Mouse (Mus musculus) T-cell, adult 66 days (primary cell): ENCODE measurements around the gene Olfr645. TPM values are rescaled to one million over a fixed set of nuclear protein-coding genes. Genes with fewer than 3 reads are reported as not detected.

Experiments
- total RNA-seq, 2 experiments: library from RNA; stranded (reverse); gene quantifications; 3 replicates in 1 of 2; 4 replicates in 1 of 2; pipeline ENCODE4 v1.2.4; 2023

The Olfr645 gene
- not detected for total RNA-seq

DNA sequence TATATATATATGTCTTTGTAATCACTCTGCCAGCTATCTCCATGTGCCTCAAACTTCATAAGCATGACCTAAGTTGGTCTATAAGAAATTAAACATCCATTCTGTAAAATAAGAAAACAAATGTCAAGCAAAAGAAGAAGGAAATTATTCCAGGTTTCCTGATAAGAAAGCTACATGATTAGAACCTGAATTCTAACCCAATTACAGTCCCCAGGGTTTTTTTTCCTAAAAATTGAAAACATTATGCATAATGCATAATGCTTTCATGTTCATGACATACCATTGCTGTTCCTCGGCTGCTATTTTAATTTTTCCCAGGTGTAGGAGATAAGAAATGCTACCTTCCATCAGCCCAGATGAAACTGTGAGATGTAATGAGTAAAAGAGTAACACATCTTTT lies at the start of gene Olfr645:
Gene Olfr645, minus strand, starts transcription at position 101 of the 400 bp plus-strand sequence.

DNA sequence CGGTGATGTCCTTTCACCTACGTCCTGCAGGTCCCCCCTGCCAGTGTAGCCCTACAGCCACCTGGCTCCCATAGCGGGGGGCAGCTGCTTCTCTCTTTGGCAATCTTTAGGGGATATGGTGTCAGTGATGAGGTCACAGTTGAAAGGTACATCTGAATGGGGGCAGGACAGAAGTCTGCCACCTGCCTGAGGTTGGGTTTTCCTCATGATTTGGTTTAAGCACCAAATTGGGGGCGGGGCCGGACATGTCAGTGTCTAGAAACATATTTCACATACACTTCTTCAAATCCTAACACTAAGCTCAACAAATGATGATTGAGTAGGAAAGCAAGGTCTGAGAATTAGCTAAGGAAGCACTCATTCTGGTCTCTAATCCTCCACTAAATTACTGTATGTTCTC lies 44.5 kb upstream of the Olfr645 start, which contains the start of gene Ubqln5:
Gene Ubqln5, minus strand, starts transcription at position 101 of the 400 bp plus-strand sequence.

DNA sequence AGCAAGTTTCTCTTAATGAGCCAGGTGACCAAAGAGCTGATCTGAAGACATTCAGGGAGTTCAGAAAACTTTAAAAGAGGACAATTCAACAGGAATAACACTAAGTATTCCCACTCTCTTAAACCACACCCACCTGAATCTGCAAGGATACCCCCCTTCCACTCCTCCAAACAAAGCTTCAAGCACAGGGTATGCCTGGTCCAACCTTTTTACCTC lies 19.4 kb upstream of the Olfr645 start, which contains the start of gene Olfr646:
Gene Olfr646, plus strand, starts transcription at position 117 of the 216 bp plus-strand sequence.

DNA sequence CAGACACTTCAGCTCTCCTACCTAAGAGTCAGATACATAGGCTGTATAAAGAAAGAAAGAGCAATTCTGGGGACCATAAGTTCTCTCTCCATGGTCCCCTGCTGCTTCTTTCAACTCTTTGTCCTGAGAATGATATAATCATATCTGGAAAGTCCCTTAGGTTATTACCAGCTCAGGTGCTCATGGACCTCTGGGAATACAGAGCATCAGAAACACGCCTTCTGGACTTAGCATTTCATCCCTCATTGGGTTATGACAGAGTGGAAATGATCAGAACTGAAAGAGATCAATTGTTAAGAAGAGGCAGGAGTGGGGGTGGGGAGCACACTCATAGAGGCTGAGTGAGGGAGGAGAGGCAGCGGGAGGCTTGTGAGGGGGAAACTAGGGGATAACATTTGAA lies 13.5 kb downstream of the Olfr645 start, which contains the start of gene Olfr644:
Gene Olfr644, minus strand, starts transcription at position 101 of the 400 bp plus-strand sequence.

DNA sequence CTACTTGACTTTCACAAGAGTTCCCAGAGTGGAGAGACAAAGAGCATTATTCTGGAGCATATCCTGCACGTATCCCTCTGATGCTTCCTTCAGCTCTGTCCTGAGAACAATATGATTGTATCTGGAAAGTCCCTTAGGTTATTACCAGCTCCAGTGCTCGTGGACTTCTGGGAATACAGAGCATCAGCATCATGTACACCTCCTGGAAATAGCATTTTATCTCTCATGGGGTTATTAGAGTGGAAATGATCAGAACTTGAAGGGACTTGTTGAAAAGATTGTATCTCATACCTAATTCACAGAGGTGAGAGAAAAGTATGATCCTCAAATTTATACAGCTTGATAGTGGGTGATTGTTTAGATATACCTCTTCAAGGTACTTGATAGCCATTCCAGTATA lies 23.9 kb downstream of the Olfr645 start, which contains the start of gene 4930516K23Rik:
Gene 4930516K23Rik, minus strand, starts transcription at position 101 of the 400 bp plus-strand sequence.

DNA sequence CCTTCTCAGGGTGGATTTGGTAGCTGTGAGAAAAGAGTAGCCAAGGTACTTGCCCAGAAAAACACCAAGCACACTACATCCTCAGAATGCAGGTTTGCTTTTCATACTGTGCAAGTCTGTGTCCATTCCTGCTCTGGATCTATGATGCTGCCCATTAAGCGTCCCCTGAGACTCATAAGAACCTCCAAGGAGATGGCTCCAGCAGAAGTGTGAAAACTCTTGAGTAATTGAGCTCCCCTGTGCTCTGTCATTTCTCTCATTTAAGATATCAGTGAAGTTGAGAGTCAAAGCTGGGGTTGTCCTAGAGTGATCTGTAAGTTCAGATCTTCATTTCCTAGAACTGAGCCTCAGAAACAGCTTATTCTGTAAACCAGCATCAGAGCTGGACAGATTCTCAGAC lies 32.7 kb downstream of the Olfr645 start, which contains the start of gene Olfr642:
Gene Olfr642, minus strand, starts transcription at position 101 of the 400 bp plus-strand sequence.

DNA sequence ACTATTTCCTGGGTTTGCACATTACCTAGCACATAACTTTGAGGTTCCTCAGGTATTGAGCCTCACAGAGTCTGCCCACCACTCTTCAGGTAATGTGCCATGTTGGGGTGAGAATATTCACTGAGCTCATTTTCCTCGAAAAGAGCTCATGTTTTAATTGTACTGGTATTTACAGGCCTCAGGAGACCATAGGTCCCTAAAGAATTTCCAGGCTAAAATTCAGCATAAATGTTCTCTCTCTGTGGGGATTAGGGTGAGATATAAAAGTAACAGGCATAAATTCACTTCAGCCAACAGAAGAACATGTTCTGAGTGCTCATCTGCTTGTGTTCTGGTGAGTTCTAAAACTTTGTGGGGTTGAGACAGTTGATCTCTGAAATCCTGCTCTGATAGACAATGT lies 50.1 kb downstream of the Olfr645 start, which contains the start of gene Olfr641:
Gene Olfr641, plus strand, starts transcription at position 301 of the 400 bp plus-strand sequence.

Other genes starting within 250 kb of the Olfr645 start
- not detected for gene Hbb-bh2, start 244.9 kb downstream of the Olfr645 start, total RNA-seq
- not detected for gene Hbb-bh1, start 242.3 kb downstream of the Olfr645 start, total RNA-seq
- not detected for gene Hbb-y, start 232.2 kb downstream of the Olfr645 start, total RNA-seq
- gene Olfr66, start 199.2 kb downstream of the Olfr645 start, total RNA-seq, result not detected
- gene Olfr64, start 191.0 kb downstream of the Olfr645 start, total RNA-seq, result not detected
- gene Olfr65, start 182.0 kb downstream of the Olfr645 start, total RNA-seq, result not detected
- not detected for gene Olfr631, start 156.6 kb downstream of the Olfr645 start, total RNA-seq
- gene Olfr632, start 151.1 kb downstream of the Olfr645 start, total RNA-seq, result not detected
- gene Olfr633, start 141.0 kb downstream of the Olfr645 start, total RNA-seq, result not detected
- gene Olfr635, start 114.3 kb downstream of the Olfr645 start, total RNA-seq, result not detected
- gene Olfr638, start 86.7 kb downstream of the Olfr645 start, total RNA-seq, result not detected
- gene Olfr639, start 68.2 kb downstream of the Olfr645 start, total RNA-seq, result under 1 TPM; 0.09 to 0.12 TPM
- gene Olfr640, start 59.9 kb downstream of the Olfr645 start, total RNA-seq, result not detected
- not detected for gene Olfr641, start 50.0 kb downstream of the Olfr645 start, total RNA-seq
- not detected for gene Olfr642, start 32.8 kb downstream of the Olfr645 start, total RNA-seq
- gene 4930516K23Rik, start 24.0 kb downstream of the Olfr645 start, total RNA-seq, result not detected
- gene Olfr644, start 13.6 kb downstream of the Olfr645 start, total RNA-seq, result not detected
- gene Olfr646, start 19.4 kb upstream of the Olfr645 start, total RNA-seq, result not detected
- gene Ubqln5, start 44.4 kb upstream of the Olfr645 start, total RNA-seq, result not detected
- not detected for gene Olfr643, start 51.9 kb upstream of the Olfr645 start, total RNA-seq
- gene Ubqln3, start 57.8 kb upstream of the Olfr645 start, total RNA-seq, result not detected
- gene Ubqlnl, start 65.1 kb upstream of the Olfr645 start, total RNA-seq, result not detected
- gene Olfm5, start 79.4 kb upstream of the Olfr645 start, total RNA-seq, result not detected
- not detected for gene Olfr648, start 97.9 kb upstream of the Olfr645 start, total RNA-seq
- not detected for gene Olfr649, start 110.5 kb upstream of the Olfr645 start, total RNA-seq
- not detected for gene Trim6, start 133.3 kb upstream of the Olfr645 start, total RNA-seq
- gene Trim34a, start 159.0 kb upstream of the Olfr645 start, total RNA-seq, result 10 to 100 TPM; 26.0 to 33.9 TPM
- gene Trim5, start 202.6 kb upstream of the Olfr645 start, total RNA-seq, result 10 to 100 TPM; 21.2 to 25.5 TPM
- gene Trim12a, start 230.0 kb upstream of the Olfr645 start, total RNA-seq, result 100 to 1,000 TPM in 1 of 2 experiments, 10 to 100 TPM in 1; 98.4 to 109 TPM
- 1 to 10 TPM; 2.4 to 2.7 TPM for gene Trim34b, start 244.0 kb upstream of the Olfr645 start, total RNA-seq